Mouse (Mus musculus) cortical plate, adult 2 months (tissue): ENCODE measurements around the gene Wbp1. TPM values are rescaled to one million over a fixed set of nuclear protein-coding genes. Genes with fewer than 3 reads are reported as not detected.

ENCODE experiments used
- H3K27ac ChIP-seq: fragments of 200-500 bp; 2 replicates; pipeline ENCODE4 v1.5.1; 2012; ENCODE audit warnings: low read length, control low read depth, inconsistent platforms; ENCODE audit not compliant: insufficient read depth
- H3K4me1 ChIP-seq: fragments of 200-500 bp; 2 replicates; pipeline ENCODE4 v1.6.1; 2011; ENCODE audit warnings: low read length; ENCODE audit not compliant: control insufficient read depth, insufficient read depth
- H3K4me3 ChIP-seq: fragments of 200-500 bp; 2 replicates; pipeline ENCODE4 v1.5.1; 2011; ENCODE audit warnings: mild to moderate bottlenecking, low read length, control low read depth; ENCODE audit not compliant: insufficient read depth
- CTCF ChIP-seq: fragments of 200-500 bp; IDR thresholded peaks from 2 replicates; pipeline ENCODE4 v1.5.1; 2011; ENCODE audit warnings: mild to moderate bottlenecking, control low read depth, low read length; ENCODE audit not compliant: insufficient read depth; ENCODE audit errors: extremely low read depth
- POLR2A ChIP-seq: fragments of 200-500 bp; IDR thresholded peaks from 2 replicates; pipeline ENCODE4 v1.6.1; 2011; ENCODE audit warnings: mild to moderate bottlenecking, low read length, control low read depth; ENCODE audit not compliant: insufficient read depth; ENCODE audit errors: extremely low read depth
- polyA plus RNA-seq: library from polyadenylated mRNA; depleted of rRNA; stranded (reverse); fragments of >200 nt; gene quantifications from 2 replicates; pipeline ENCODE4 v1.2.3, GENCODE M21; 2012

The Wbp1 gene
- polyA plus RNA-seq, 1 experiment, result 74.4 TPM

GRCm38 (mm10) chr6:83132176-83132919 lies 11.0 kb upstream of the Wbp1 start:
- TF ChIP-seq POLR2A (no peak), CTCF (no peak)
- Histone ChIP-seq H3K27ac (no peak overlapping the region), H3K4me1 (no peaks in the 10 kb centered on the region), H3K4me3 (no peak overlapping the region)

GRCm38 (mm10) chr6:83131469-83132034 lies 10.2 kb upstream of the Wbp1 start:
- H3K4me1 ChIP-seq, result no peaks in the 10 kb centered on the region
- TF ChIP-seq POLR2A (no peak), CTCF (no peak)
- H3K27ac ChIP-seq, result no peak overlapping the region
- H3K4me3 ChIP-seq, result no peak overlapping the region

GRCm38 (mm10) chr6:83127419-83127818 lies 6.1 kb upstream of the Wbp1 start:
- H3K4me3 ChIP-seq, result no peak overlapping the region

GRCm38 (mm10) chr6:83125331-83125730 lies 4.0 kb upstream of the Wbp1 start, which contains the start of gene Ino80b:
Gene Ino80b, minus strand, starts transcription at chr6:83125431.
- no peak within 1 kb of the TSS for H3K27ac ChIP-seq
- TF ChIP-seq POLR2A, result no peak
- no peak for TF ChIP-seq CTCF
- H3K4me1 ChIP-seq, result no peaks in the 10 kb centered on the region
- peak within 1 kb of the TSS; percentile 63 for H3K4me3 ChIP-seq

More at GRCm38 (mm10) chr6:83127419-83127818, 6.1 kb upstream of the Wbp1 start:
- no peaks in the 10 kb centered on the region for H3K4me1 ChIP-seq
- H3K27ac ChIP-seq, result no peak overlapping the region
- no peak for TF ChIP-seq POLR2A
- TF ChIP-seq CTCF, result no peak

GRCm38 (mm10) chr6:83124851-83125312 lies 3.5 kb upstream of the Wbp1 start:
- H3K4me1 ChIP-seq, result no peaks in the 10 kb centered on the region
- H3K4me3 ChIP-seq, result peak overlapping the region; percentile 63
- H3K27ac ChIP-seq, result no peak overlapping the region
- no peak for TF ChIP-seq CTCF
- TF ChIP-seq POLR2A, result peak; percentile 72

- Histone ChIP-seq H3K4me3 (no peak overlapping the region), H3K27ac (no peak overlapping the region), H3K4me1 (no peaks in the 10 kb centered on the region)
- TF ChIP-seq POLR2A (no peak), CTCF (no peak)
Measured at GRCm38 (mm10) chr6:83122961-83123360, 1.6 kb upstream of the Wbp1 start.

- Histone ChIP-seq H3K27ac (peak overlapping the region; percentile 18; the same call in 1 of the 2 replicates), H3K4me1 (no peaks in the 10 kb centered on the region), H3K4me3 (peak overlapping the region; percentile 51)
- TF ChIP-seq CTCF (no peak), POLR2A (no peak)
Measured at GRCm38 (mm10) chr6:83121863-83122710, 728 bp upstream of the Wbp1 start.

- TF ChIP-seq POLR2A (no peak), CTCF (no peak)
- H3K4me1 ChIP-seq, result no peaks in the 10 kb centered on the region
- no peak overlapping the region for H3K27ac ChIP-seq
- H3K4me3 ChIP-seq, result no peak overlapping the region
Measured at GRCm38 (mm10) chr6:83119734-83120051, 1.7 kb downstream of the Wbp1 start.
